Mouse (Mus musculus) embryonic facial prominence, embryonic 14.5 days (tissue): ENCODE measurements at regions not wholly inside any gene's neighbourhood (a gene's known extent, or its start where the extent isn't known, plus 50 kb on each side); places are given as distances from the start of the nearest gene placed in this dataset.

Source experiments
- ATAC-seq: fragments of 200-750 bp; cut with Nextera tagmentation; 2 replicates; pipeline ENCODE4 v1.8.0; 2017; ENCODE audit warnings: low read depth, moderate number of reproducible peaks, moderate TSS enrichment
- DNase-seq: peaks from one replicate; pipeline ENCODE4 v3.0.0-alpha.2; 2015; ENCODE audit warnings: low spot score
- H3K27ac ChIP-seq: fragments of 300-500 bp; sonication (generic); replicated peaks from 2 replicates; pipeline ENCODE4 v1.5.1; 2014; ENCODE audit warnings: low read depth, mild to moderate bottlenecking, low read length, moderate library complexity
- H3K27me3 ChIP-seq: fragments of 300-500 bp; sonication (generic); replicated peaks from 2 replicates; pipeline ENCODE4 v1.6.1; 2014; ENCODE audit warnings: low read length; ENCODE audit not compliant: control insufficient read depth, insufficient read depth
- H3K36me3 ChIP-seq: fragments of 300-500 bp; sonication (generic); 2 replicates; pipeline ENCODE4 v1.6.1; 2014; ENCODE audit warnings: low read length, mixed read lengths; ENCODE audit not compliant: control insufficient read depth, insufficient read depth
- H3K4me1 ChIP-seq: fragments of 300-500 bp; sonication (generic); 2 replicates; pipeline ENCODE4 v1.6.1; 2014; ENCODE audit warnings: antibody characterized with exemption, low read length; ENCODE audit not compliant: control insufficient read depth, insufficient read depth
- H3K4me2 ChIP-seq: fragments of 300-500 bp; sonication (generic); 2 replicates; pipeline ENCODE4 v1.6.1; 2014; ENCODE audit warnings: low read depth, mild to moderate bottlenecking, low read length, moderate library complexity, mixed read lengths
- H3K4me3 ChIP-seq: fragments of 300-500 bp; sonication (generic); 2 replicates; pipeline ENCODE4 v1.5.1; 2014; ENCODE audit warnings: low read depth, mild to moderate bottlenecking, low read length
- H3K9ac ChIP-seq: fragments of 300-500 bp; sonication (generic); 2 replicates; pipeline ENCODE4 v1.6.1; 2014; ENCODE audit warnings: low read depth, mild to moderate bottlenecking, low read length, moderate library complexity, mixed read lengths
- H3K9me3 ChIP-seq: fragments of 300-500 bp; sonication (generic); 2 replicates; pipeline ENCODE4 v1.6.1; 2016; ENCODE audit warnings: low read length; ENCODE audit not compliant: control insufficient read depth
- WGBS: fragments of 180-500 bp; shearing (Covaris S2); extraction: QIAGEN DNeasy Blood & Tissue Kit; methylation state at CpG from one replicate; pipeline ENCODE4 v1.1.7; 2014; 5-methylcytosine and 5-hydroxymethylcytosine counted together

GRCm38 (mm10) chr3:10575728-10576127, 240.2 kb upstream of the Gm38303 start:
- H3K9ac ChIP-seq, result no peak overlapping the region
- H3K4me3 ChIP-seq, result no peak overlapping the region
- WGBS, result 96% methylated on average over 1 of the region's 1 CpGs
- H3K36me3 ChIP-seq, result no peaks in the 10 kb centered on the region
- no peaks in the 10 kb centered on the region for H3K4me1 ChIP-seq
- no peak for DNase-seq
- H3K27me3 ChIP-seq, result no peaks in the 10 kb centered on the region
- ATAC-seq, result no peak
- H3K4me2 ChIP-seq, result no peak overlapping the region
- H3K27ac ChIP-seq, result no peak overlapping the region
- H3K9me3 ChIP-seq, result no peaks in the 10 kb centered on the region

GRCm38 (mm10) chr3:10575213-10575612, 239.7 kb upstream of the Gm38303 start:
- H3K4me3 ChIP-seq, result no peak overlapping the region
- peak; percentile 5 for DNase-seq
- H3K9ac ChIP-seq, result no peak overlapping the region
- no peaks in the 10 kb centered on the region for H3K27me3 ChIP-seq
- H3K27ac ChIP-seq, result no peak overlapping the region
- H3K4me2 ChIP-seq, result no peak overlapping the region
- no peaks in the 10 kb centered on the region for H3K36me3 ChIP-seq
- no peak for ATAC-seq
- H3K9me3 ChIP-seq, result no peaks in the 10 kb centered on the region
- no peaks in the 10 kb centered on the region for H3K4me1 ChIP-seq
- WGBS, result 78% methylated on average over 1 of the region's 1 CpGs

DNA sequence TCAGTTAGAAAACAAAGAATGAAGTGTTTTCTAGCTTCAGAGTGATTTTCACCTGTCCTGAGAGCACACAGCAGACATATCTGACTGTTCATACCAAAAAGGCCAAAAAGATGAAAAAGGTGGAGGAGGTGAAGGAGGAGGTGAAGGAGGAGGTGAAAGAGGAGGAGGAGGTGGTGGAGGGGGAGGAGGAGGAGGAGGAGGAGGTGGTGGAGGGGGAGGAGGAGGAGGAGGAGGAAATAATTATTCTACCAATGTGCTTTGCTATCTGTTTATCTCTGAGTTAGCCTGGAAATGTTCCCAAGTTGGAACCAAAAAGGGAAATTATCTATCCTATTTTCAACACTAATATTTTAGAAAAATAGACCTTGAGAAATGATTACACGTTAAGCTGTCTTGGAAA, 239.3 kb upstream of the Gm38303 start:
- no peaks in the 10 kb centered on the region for H3K27me3 ChIP-seq
- DNase-seq (no peak), ATAC-seq (no peak)

More for the DNA sequence above, 239.3 kb upstream of the Gm38303 start:
- H3K9me3 ChIP-seq, result no peaks in the 10 kb centered on the region
- H3K4me2 ChIP-seq, result no peak overlapping the region
- no peak overlapping the region for H3K27ac ChIP-seq
- no peaks in the 10 kb centered on the region for H3K36me3 ChIP-seq
- H3K4me1 ChIP-seq, result no peaks in the 10 kb centered on the region
- H3K4me3 ChIP-seq, result no peak overlapping the region
- H3K9ac ChIP-seq, result no peak overlapping the region
- 61% methylated on average over 1 of the region's 1 CpGs for WGBS
